Mouse (Mus musculus): ENCODE results near the gene Mrpl32. TPM values are rescaled to one million over a fixed set of nuclear protein-coding genes. Genes with fewer than 3 reads are reported as not detected.
A peak's percentile ranks its signal among the peaks of the same experiment; 100 is the strongest.

The Mrpl32 gene
- 26.6 and 27.3 TPM in 2 replicates for polyA plus RNA-seq (2012; rRNA removed)

- TF ChIP-seq CTCF (IDR thresholded peaks at IDR 0.05; ENCODE audit: extremely low read depth, insufficient read depth, low read length) (no peak), POLR2A (IDR thresholded peaks at IDR 0.05; ENCODE audit: extremely low read depth, insufficient read depth, low read length) (peak; percentile 90)
- Histone ChIP-seq H3K27ac (ENCODE audit: insufficient read depth, low read length) (no peak within 1 kb of the TSS), H3K4me1 (ENCODE audit: control insufficient read depth, insufficient read depth, low read length) (peaks cover 4% of the 10 kb centered on the region), H3K4me3 (ENCODE audit: insufficient read depth, low read length) (peak within 1 kb of the TSS; percentile 92)
Observed at GRCm38 (mm10) chr13:14612926-14613529, at the start of gene Mrpl32, which contains the start of gene Psma2. Gene Mrpl32 (minus strand): TSS chr13:14613165. Gene Psma2 (plus strand): TSS chr13:14613240.

- no peak overlapping the region for H3K4me3 ChIP-seq (ENCODE audit: insufficient read depth, low read length)
- H3K27ac ChIP-seq (ENCODE audit: insufficient read depth, low read length) = no peak overlapping the region
- TF ChIP-seq POLR2A (IDR thresholded peaks at IDR 0.05; ENCODE audit: extremely low read depth, insufficient read depth, low read length) (no peak), CTCF (IDR thresholded peaks at IDR 0.05; ENCODE audit: extremely low read depth, insufficient read depth, low read length) (no peak)
- H3K4me1 ChIP-seq (ENCODE audit: control insufficient read depth, insufficient read depth, low read length) = no peaks in the 10 kb centered on the region
Observed at GRCm38 (mm10) chr13:14649301-14649700, 36.3 kb upstream of the Mrpl32 start.

- Histone ChIP-seq H3K4me3 (ENCODE audit: insufficient read depth, low read length) (no peak overlapping the region), H3K27ac (ENCODE audit: insufficient read depth, low read length) (no peak overlapping the region), H3K4me1 (ENCODE audit: control insufficient read depth, insufficient read depth, low read length) (no peaks in the 10 kb centered on the region)
- no peak for TF ChIP-seq POLR2A (IDR thresholded peaks at IDR 0.05; ENCODE audit: extremely low read depth, insufficient read depth, low read length)
Observed at GRCm38 (mm10) chr13:14639998-14640397, 27.0 kb upstream of the Mrpl32 start.

GRCm38 (mm10) chr13:14629726-14630641 is 17.0 kb upstream of the Mrpl32 start, which contains the start of gene AW209491:
Gene AW209491 (plus strand): TSS chr13:14630154.
- Histone ChIP-seq H3K27ac (ENCODE audit: insufficient read depth, low read length) (no peak within 1 kb of the TSS), H3K4me3 (ENCODE audit: insufficient read depth, low read length) (peak within 1 kb of the TSS; percentile 57), H3K4me1 (ENCODE audit: control insufficient read depth, insufficient read depth, low read length) (peaks cover 4% of the 10 kb centered on the region)
- no peak for TF ChIP-seq CTCF (IDR thresholded peaks at IDR 0.05; ENCODE audit: extremely low read depth, insufficient read depth, low read length)
- peak; percentile 95 for TF ChIP-seq POLR2A (IDR thresholded peaks at IDR 0.05; ENCODE audit: extremely low read depth, insufficient read depth, low read length)

GRCm38 (mm10) chr13:14618724-14619123 is 5.8 kb upstream of the Mrpl32 start:
- Histone ChIP-seq H3K4me1 (ENCODE audit: control insufficient read depth, insufficient read depth, low read length) (peaks cover 3% of the 10 kb centered on the region), H3K4me3 (ENCODE audit: insufficient read depth, low read length) (no peak overlapping the region), H3K27ac (ENCODE audit: insufficient read depth, low read length) (no peak overlapping the region)
- TF ChIP-seq CTCF (IDR thresholded peaks at IDR 0.05; ENCODE audit: extremely low read depth, insufficient read depth, low read length) = peak; percentile 77
- TF ChIP-seq POLR2A (IDR thresholded peaks at IDR 0.05; ENCODE audit: extremely low read depth, insufficient read depth, low read length) = no peak

- TF ChIP-seq POLR2A (IDR thresholded peaks at IDR 0.05; ENCODE audit: extremely low read depth, insufficient read depth, low read length) (no peak), CTCF (IDR thresholded peaks at IDR 0.05; ENCODE audit: extremely low read depth, insufficient read depth, low read length) (no peak)
- Histone ChIP-seq H3K27ac (ENCODE audit: insufficient read depth, low read length) (no peak overlapping the region), H3K4me3 (ENCODE audit: insufficient read depth, low read length) (peak overlapping the region; percentile 92), H3K4me1 (ENCODE audit: control insufficient read depth, insufficient read depth, low read length) (peaks cover 4% of the 10 kb centered on the region)
Observed at GRCm38 (mm10) chr13:14613553-14613952, 588 bp upstream of the Mrpl32 start.

- no peak for TF ChIP-seq POLR2A (IDR thresholded peaks at IDR 0.05; ENCODE audit: extremely low read depth, insufficient read depth, low read length)
- no peak for TF ChIP-seq CTCF (IDR thresholded peaks at IDR 0.05; ENCODE audit: extremely low read depth, insufficient read depth, low read length)
- H3K4me3 ChIP-seq (ENCODE audit: insufficient read depth, low read length) = peak overlapping the region; percentile 92
- no peak overlapping the region for H3K27ac ChIP-seq (ENCODE audit: insufficient read depth, low read length)
- H3K4me1 ChIP-seq (ENCODE audit: control insufficient read depth, insufficient read depth, low read length) = peaks cover 4% of the 10 kb centered on the region
Observed at GRCm38 (mm10) chr13:14612463-14612862, 502 bp downstream of the Mrpl32 start.

- Histone ChIP-seq H3K4me1 (ENCODE audit: control insufficient read depth, insufficient read depth, low read length) (peaks cover 1% of the 10 kb centered on the region; the same call in 1 of the 2 replicates), H3K4me3 (ENCODE audit: insufficient read depth, low read length) (no peak overlapping the region), H3K27ac (ENCODE audit: insufficient read depth, low read length) (no peak overlapping the region)
- no peak for TF ChIP-seq POLR2A (IDR thresholded peaks at IDR 0.05; ENCODE audit: extremely low read depth, insufficient read depth, low read length)
- no peak for TF ChIP-seq CTCF (IDR thresholded peaks at IDR 0.05; ENCODE audit: extremely low read depth, insufficient read depth, low read length)
Observed at GRCm38 (mm10) chr13:14607616-14608015, 5.3 kb downstream of the Mrpl32 start.

GRCm38 (mm10) chr13:14602744-14603143 is 10.2 kb downstream of the Mrpl32 start:
- TF ChIP-seq CTCF (IDR thresholded peaks at IDR 0.05; ENCODE audit: extremely low read depth, insufficient read depth, low read length) (no peak), POLR2A (IDR thresholded peaks at IDR 0.05; ENCODE audit: extremely low read depth, insufficient read depth, low read length) (no peak)
- Histone ChIP-seq H3K4me1 (ENCODE audit: control insufficient read depth, insufficient read depth, low read length) (no peaks in the 10 kb centered on the region; the same call in 1 of the 2 replicates), H3K27ac (ENCODE audit: insufficient read depth, low read length) (no peak overlapping the region), H3K4me3 (ENCODE audit: insufficient read depth, low read length) (no peak overlapping the region)

Data from cortical plate, adult 2 months (tissue).